Mouse (Mus musculus): ENCODE data around the gene Oprl1. TPM values are rescaled to one million over a fixed set of nuclear protein-coding genes. Genes with fewer than 3 reads are reported as not detected.

Oprl1 gene
- total RNA-seq, 2 experiments from 2014 or later = not detected

DNA sequence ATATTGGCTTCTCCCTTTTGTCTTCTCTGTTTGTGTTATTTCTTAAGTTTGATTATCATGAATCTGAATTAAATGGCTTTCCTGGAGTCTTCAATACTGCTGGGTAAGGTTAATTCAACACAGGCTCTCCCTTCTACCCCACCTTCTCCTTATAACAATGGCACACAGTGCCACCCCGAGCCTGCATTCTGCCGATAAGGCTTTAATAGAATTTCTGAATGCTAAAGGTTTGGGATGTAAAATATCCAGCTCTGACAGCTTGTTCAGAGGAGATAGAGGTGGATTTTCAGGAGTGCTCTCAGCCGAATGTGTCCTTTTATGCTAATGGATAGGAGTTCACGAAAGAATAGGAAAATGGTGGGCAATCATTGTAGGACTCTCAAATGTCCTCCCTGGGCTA, 50.4 kb downstream of the Oprl1 start:
- DNase-seq = no peak

DNA sequence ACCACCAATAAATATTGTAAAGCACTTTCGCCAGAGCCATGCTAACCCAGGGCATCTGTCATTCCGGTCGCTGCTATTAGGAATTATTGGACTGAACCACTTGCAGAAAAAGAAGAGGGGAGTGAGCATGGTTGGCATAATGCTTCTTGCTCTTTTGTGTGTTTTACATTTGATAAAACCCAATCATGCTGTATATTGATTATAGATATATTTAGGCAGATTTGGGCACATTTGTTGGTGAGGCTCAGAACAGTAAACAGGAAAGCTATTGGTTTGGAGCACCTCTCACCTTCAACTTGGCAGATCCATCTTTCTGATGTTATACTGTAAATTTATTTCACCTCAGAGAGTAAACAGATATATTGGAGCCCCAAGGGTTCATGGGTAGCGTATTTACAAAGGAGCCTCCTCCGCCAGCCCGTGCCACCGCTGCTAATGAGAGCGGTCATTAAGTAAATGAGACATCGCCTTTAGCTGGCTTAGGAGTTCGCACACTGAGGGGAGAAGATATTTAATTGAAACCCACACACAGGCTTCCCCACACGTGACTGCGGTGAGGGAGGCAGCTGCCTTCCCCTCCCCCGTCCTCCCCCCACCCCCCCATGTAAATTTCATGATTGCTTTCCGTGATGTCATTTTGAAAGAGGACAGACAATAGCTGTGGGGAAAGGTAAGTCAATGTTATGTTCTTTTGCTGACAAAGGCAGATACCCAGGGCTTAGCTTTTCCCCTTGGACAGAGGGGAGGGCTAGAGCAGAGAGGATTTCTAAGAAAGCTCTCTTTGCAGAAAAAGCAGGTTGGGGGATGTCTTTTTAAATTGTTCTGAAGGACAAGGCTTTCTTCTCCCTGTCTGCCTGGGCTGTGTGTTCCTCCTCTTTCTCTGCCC, 52.1 kb downstream of the Oprl1 start:
- no peak for DNase-seq

DNA sequence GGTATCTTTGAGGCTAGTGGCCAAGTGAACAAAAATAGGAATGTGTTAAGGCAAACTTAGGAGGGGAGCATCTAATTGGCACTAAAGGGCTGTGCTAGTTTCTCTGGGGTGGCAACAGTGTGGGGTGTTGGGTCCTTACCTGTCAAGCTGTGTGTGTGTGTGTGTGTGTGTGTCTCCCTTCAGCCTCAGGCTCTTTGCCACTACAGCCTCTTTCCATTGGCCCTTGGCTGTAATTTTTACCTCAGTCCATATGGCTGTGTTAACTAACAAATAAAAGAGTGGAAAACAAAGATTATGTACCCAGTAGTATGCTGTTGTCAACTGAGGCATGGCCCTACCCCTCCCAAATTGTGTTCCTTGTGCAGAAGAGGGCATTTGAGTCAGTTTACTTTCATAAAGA, 53.6 kb downstream of the Oprl1 start:
- DNase-seq = no peak

DNA sequence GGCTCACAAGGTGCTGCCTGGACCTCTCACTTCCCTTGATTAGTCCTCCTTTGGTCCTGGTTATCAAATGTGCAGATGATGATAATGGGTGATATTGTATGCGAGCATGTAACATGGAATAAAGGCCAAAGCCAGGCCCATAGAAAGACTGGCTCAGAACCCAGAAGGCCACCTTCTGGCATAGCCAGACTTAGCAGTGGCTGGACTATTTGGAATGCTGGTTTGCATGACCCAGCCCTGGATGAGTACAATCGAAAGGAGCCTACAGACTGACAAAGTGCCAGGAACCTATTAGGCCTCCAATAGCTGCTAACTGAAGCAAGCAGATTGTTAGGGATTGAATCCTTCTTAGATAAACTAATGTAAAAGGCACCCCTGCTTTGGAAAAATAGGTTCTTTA, 54.6 kb downstream of the Oprl1 start:
- DNase-seq = no peak

Other genes with a start within 250 kb of the Oprl1 start
- not detected for gene Abhd16b, start 221.8 kb upstream of the Oprl1 start, total RNA-seq (2021)
- gene Tpd52l2, start 217.9 kb upstream of the Oprl1 start, total RNA-seq (2021) = 10 to 100 TPM; 63.9 to 65.2 TPM
- gene Dnajc5, start 194.5 kb upstream of the Oprl1 start, total RNA-seq (2021) = 10 to 100 TPM; 59.0 to 64.0 TPM
- 10 to 100 TPM; 32.5 to 34.1 TPM for gene Uckl1, start 130.1 kb upstream of the Oprl1 start, total RNA-seq (2021)
- gene Prpf6, start 123.1 kb upstream of the Oprl1 start, total RNA-seq (2021) = 10 to 100 TPM; 35.9 to 37.7 TPM
- gene Zfp512b, start 122.2 kb upstream of the Oprl1 start, total RNA-seq (2021) = 10 to 100 TPM in 1 of 2 experiments, 1 to 10 TPM in 1; 9.7 to 10.8 TPM
- gene Samd10, start 115.8 kb upstream of the Oprl1 start, total RNA-seq (2021) = 1 to 10 TPM; 1.6 to 2.3 TPM
- gene Gm29797, start 58.0 kb upstream of the Oprl1 start, total RNA-seq (2021) = not detected
- 10 to 100 TPM; 38.7 to 49.6 TPM for gene Sox18, start 43.4 kb upstream of the Oprl1 start, total RNA-seq (2021)
- 1 to 10 TPM; 5.1 to 5.8 TPM for gene Tcea2, start 34.7 kb upstream of the Oprl1 start, total RNA-seq (2021)
- gene Rgs19, start 21.0 kb upstream of the Oprl1 start, total RNA-seq (2021) = 1 to 10 TPM; 7.4 to 7.7 TPM
- not detected for gene Lkaaear1, start 16.6 kb upstream of the Oprl1 start, total RNA-seq (2021)
- gene Myt1, start 48.3 kb downstream of the Oprl1 start, total RNA-seq (2021) = not detected
- 10 to 100 TPM; 46.0 to 61.4 TPM for gene Pcmtd2, start 122.8 kb downstream of the Oprl1 start, total RNA-seq (2021)
- gene Polr3k, start 149.3 kb downstream of the Oprl1 start, total RNA-seq (2021) = 10 to 100 TPM in 1 of 2 experiments, 1 to 10 TPM in 1; 8.3 to 11.0 TPM